ENCODE assay signal across 14 mouse cellular contexts in genomic region chrX:12082736-12083135, GRCm38 (mm10).
DNase-seq lines count a peak whose midpoint lies in the region.
"Had no signal": no experiment of that assay in that cellular context is flagged by ENCODE, and none has a peak within 500 bp of the region (broad histone marks: within the 10 kb centered on the region; RNA-seq: fewer than 3 reads in every experiment).

No protein-coding gene starts in this region.

- no peaks in the 10 kb centered on the region for H3K9me3 ChIP-seq in heart, embryonic 10.5 days
- H3K9me3 ChIP-seq: intestine, embryonic 15.5 days; limb, embryonic 15.5 days; midbrain, embryonic 12.5 days had no signal

- 12% methylated on average over 16 of the region's 16 CpGs for WGBS in heart, embryonic 10.5 days

- peaks cover 41% of the 10 kb centered on the region for H3K4me1 ChIP-seq in heart, embryonic 10.5 days
- H3K4me1 ChIP-seq: intestine, embryonic 15.5 days had no signal

- H3K4me3 ChIP-seq in heart, embryonic 10.5 days, result no peak overlapping the region
- H3K4me3 ChIP-seq: intestine, embryonic 15.5 days; limb, embryonic 15.5 days; midbrain, embryonic 12.5 days had no signal

- H3K27ac ChIP-seq in heart, embryonic 10.5 days, result no peak overlapping the region
- H3K27ac ChIP-seq: intestine, embryonic 15.5 days; limb, embryonic 15.5 days; midbrain, embryonic 12.5 days had no signal

- peaks cover 97% of the 10 kb centered on the region for H3K27me3 ChIP-seq in heart, embryonic 10.5 days (ENCODE audit: insufficient read depth, poor library complexity, severe bottlenecking)

- H3K36me3 ChIP-seq in heart, embryonic 10.5 days, result no peaks in the 10 kb centered on the region
- H3K36me3 ChIP-seq: intestine, embryonic 15.5 days; limb, embryonic 15.5 days; midbrain, embryonic 12.5 days had no signal

- peak; percentile 66 to 74 for DNase-seq in cerebellum, postnatal 10 days
- no peak for DNase-seq in cerebellum, adult 9-10 months
- peak; percentile 37 for DNase-seq in kidney, adult 18-20 months
- no peak for DNase-seq in kidney, adult 8-10 months
- peak; percentile 12 to 19 for DNase-seq in B cell, adult 2 months
- peak; percentile 32 for DNase-seq in kidney, postnatal 14 days
- no peak for DNase-seq in layer of hippocampus, postnatal 25 days (ENCODE audit: extremely low spot score in 1 of 2, low spot score in 1 of 2)
- no peak for DNase-seq in heart, embryonic 10.5 days (ENCODE audit: low spot score)
- DNase-seq: layer of hippocampus, adult 9-11 months; lung, adult 2 months; spleen, adult 18-20 months had no signal

Comparison
In these comparisons a context has a peak if more than half of its experiments do, and no peak if none do; other contexts are left out.
1. DNase-seq: peak in cerebellum, postnatal 10 days (2 of 2), kidney, adult 18-20 months (single experiment), B cell, adult 2 months (2 of 2) and kidney, postnatal 14 days (single experiment); none in cerebellum, adult 9-10 months (single experiment), kidney, adult 8-10 months (0 of 2), layer of hippocampus, postnatal 25 days (0 of 2) and heart, embryonic 10.5 days (single experiment).